Mouse (Mus musculus): ENCODE data around the gene Hoxd11.

DNA sequence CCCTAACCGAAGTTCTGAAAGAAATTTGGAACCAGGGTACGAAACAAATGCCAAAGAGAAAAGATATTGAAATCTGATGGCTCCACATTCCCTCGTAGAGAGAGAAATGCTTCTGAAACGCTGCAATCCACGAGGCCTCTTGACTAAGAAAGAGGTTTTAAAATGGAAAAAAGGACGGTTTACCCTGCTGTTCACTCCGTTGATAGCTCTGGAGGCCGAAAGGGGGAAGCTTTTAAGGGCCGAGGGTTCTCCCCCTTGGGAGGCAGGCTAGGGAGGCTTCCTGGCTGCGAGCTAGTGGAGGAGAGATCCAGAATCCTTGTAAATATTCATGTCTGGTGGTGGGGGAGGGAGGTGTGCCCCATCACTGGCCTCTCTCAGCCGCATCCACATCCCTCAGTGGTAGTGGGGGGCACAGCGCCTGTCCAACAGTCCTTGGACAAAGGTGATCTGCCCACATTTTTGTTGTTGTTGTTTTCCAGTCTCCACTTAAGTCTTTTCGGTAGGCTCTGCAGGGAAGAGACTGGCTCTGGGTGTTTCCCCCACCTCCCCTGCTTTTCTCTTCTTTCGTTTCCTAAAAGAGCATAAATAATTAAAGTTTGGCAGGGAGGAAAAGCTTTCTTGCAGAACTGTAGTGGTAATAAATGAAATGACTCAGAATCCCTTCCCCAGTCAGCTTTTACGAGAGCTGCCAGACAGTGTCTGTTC, at the start of gene Hoxd11:
- TF ChIP-seq POLR2A (IDR thresholded peaks at IDR 0.05; ENCODE audit: low read depth, low read length) (no peak), CTCF (conservative IDR thresholded peaks at IDR 0.05; ENCODE audit: insufficient read depth, insufficient read length, low read depth, low read length) (no peak)
